Mouse (Mus musculus) cortical plate, adult 2 months (tissue): Measurements from ENCODE around the gene Atf3.

ENCODE experiments used
- CTCF ChIP-seq: fragments of 200-500 bp; IDR thresholded peaks from 2 replicates; pipeline ENCODE4 v1.5.1; 2011; ENCODE audit warnings: mild to moderate bottlenecking, control low read depth, low read length; ENCODE audit not compliant: insufficient read depth; ENCODE audit errors: extremely low read depth
- POLR2A ChIP-seq: fragments of 200-500 bp; IDR thresholded peaks from 2 replicates; pipeline ENCODE4 v1.6.1; 2011; ENCODE audit warnings: mild to moderate bottlenecking, low read length, control low read depth; ENCODE audit not compliant: insufficient read depth; ENCODE audit errors: extremely low read depth

GRCm38 (mm10) chr1:191185761-191186385 is 32.0 kb downstream of the Atf3 start:
- TF ChIP-seq CTCF: no peak
- no peak for TF ChIP-seq POLR2A
